Mouse (Mus musculus) megakaryocyte progenitor cell, adult 5-6 weeks (primary cell): ENCODE measurements around the gene Fnbp1l. TPM values are rescaled to one million over a fixed set of nuclear protein-coding genes. Genes with fewer than 3 reads are reported as not detected.
A peak's percentile ranks its signal among the peaks of the same experiment; 100 is the strongest.

Source experiments
- ATAC-seq: replicated peaks from 2 replicates; pipeline ENCODE4 v1.8.0; 2016; ENCODE audit warnings: mild to moderate bottlenecking, moderate TSS enrichment, inconsistent platforms; ENCODE audit not compliant: poor library complexity
- total RNA-seq, 2 experiments: library from RNA; stranded (forward) in 1 of 2; stranded (reverse) in 1 of 2; fragments of 157-497, 149-512 nt in 1 of 2; fragments of 200-1000 nt in 1 of 2; gene quantifications; 2 replicates each; pipeline versions ENCODE4 v1.2.3 to v1.2.4; 2015 to 2017

The Fnbp1l gene
- total RNA-seq (2015) (9.0 and 13.4 TPM in 2 replicates), total RNA-seq (2017) (11.0 and 12.7 TPM in 2 replicates)

DNA sequence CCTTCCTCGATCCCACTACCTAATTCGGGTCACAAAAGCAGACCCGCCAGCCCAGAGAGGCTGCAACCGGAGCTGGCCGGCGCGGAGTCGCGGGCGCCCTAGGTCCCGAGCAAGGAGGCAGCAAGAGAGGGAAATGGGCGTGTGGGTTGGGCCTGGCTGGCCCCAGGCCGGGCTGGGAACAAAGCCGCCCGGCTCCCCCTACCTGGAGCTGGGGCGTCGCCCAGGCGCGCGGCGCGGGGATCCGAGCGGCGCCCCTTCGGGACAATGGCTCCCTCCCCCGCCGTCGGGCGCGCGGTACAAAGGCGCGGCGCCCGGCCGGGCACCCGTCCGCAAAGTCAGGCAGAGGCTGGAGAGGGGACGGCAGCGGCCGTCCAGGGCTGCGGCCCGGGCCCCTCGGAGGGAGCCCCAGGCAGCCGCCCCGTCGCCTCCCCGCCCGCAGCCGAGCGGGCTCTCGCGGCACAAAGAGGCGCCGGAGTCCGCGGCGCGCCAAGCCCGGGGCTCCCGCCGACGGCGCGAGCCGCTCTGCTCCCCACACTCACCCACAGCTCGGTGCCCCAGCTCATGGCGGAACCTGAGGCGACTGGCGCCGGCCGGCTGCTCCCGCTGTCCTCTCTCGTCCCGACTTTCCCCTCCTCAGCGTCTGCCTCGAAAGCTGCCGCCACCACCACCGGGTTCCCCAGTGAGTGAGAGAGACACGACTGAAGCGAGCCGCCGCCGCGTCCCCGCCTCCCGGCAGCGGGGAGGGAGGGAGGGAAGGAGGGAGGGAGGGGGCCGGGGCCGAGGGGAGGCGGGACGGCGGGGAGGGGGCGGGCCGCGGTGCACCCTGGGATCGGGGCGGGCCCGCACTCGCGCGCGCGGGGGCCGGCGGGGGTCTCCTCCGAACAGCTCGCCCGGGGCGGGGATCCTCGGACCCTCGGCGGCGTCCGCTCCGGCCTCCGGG lies at the start of gene Fnbp1l:
Gene Fnbp1l (minus strand): TSS at position 725 of the 940 bp plus-strand sequence.
- peak; percentile 60 for ATAC-seq

DNA sequence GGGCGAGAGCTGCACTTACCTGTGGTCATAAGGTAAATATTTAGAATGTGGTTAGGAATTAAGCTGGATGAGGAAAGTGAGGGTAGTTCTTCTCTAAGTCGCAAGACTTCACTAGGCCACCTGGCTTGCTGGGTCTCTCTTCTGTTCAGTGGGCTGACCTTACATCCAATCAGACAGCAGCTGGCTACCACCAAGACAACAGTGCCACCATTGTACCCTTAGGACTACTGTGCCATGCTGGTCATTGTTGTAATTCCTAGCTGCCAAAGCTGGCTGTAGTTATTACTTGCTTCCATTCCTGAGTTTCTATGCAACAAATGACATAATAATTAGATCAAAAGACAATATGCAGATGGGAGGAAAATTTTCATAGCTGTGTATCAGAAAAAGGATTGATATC lies 41.3 kb upstream of the Fnbp1l start:
- ATAC-seq: no peak

DNA sequence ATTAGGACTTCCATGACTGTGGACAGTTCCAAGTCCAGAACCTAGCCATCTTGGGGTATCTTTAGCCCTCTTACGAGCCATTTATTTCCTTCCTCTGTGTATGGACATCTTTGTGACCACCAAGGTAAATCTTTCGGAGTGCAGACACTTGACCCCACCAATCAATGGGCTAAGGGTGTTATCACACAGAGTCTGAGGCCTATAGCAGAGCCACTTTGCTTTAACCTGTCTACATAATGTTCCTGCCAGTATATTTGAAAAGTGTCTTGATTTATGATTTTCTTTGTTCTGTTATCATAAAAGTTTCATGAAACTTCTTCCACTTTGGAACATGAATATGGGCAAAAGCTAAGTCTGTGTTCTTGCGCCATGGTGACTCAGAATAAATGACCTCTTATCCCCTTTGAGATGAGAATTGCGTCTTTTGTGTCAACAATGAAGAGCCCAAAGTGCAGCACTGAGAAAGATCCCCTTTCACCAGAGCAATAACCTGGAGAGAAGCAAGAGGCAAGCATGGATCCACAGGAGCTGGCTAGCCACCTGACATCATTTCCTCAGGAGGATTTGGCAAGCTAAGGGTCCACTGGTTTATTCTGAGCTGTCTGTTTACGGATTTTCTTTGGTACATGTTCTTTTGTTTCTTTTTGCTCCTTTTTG lies 39.9 kb upstream of the Fnbp1l start:
- ATAC-seq: no peak

DNA sequence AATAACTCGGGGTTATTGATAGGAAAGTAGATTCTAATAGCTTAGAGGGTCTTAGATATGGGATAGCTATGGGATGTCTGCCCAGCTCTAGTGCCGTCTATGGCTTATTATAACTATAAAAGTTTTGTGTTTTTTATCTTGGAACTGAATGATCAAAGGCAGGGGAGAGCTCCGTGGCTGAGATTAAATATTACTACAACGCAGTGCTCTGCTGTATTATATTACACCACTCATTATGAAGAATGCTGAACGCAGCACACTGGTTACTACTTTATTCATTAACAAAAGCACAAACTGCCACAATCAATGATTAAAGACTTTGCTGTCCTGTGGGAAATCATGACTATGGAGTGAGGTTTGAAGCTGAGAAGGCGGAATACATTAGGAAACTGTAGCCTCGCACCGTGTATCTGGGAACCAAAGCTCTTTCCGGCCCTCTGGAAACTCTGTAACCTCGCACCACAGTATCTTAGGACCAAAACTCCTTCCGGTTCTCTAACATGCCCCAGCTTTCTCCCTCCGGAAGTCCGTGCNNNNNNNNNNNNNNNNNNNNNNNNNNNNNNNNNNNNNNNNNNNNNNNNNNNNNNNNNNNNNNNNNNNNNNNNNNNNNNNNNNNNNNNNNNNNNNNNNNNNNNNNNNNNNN lies 27.8 kb upstream of the Fnbp1l start:
- peak; percentile 48 for ATAC-seq

DNA sequence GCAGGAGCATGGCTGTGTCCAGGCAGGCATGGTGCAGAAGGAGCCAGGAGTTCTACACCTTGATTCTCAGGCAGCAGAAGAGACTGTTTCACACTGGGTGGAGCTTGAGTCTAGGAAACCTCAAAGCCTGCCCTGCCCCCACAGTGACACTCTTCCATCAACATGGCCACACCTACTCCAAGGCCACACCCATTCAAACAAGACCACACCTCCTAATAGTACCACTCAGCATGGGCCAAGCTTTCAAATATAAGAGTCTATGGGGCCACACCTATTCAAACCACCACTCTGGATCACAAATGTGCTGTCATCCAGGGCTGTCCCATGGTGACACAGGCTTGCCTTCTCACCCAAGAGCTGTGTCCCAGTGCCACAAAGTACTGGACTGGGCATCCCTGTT lies 20.8 kb upstream of the Fnbp1l start:
- ATAC-seq: peak; percentile 54

DNA sequence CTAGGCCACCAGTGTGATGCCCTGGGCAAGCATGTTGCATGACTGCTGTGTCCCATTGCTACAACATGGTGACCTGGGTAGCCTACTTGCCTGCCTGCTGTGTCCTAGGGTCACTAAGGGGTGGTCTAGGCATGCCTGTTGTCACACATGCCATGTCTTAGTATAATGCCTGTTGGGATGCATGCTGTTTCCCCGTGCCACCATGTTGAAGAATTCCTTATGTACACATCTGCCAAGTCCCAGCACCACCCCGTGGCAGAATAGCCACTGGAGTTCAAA lies 19.6 kb upstream of the Fnbp1l start:
- ATAC-seq: no peak

DNA sequence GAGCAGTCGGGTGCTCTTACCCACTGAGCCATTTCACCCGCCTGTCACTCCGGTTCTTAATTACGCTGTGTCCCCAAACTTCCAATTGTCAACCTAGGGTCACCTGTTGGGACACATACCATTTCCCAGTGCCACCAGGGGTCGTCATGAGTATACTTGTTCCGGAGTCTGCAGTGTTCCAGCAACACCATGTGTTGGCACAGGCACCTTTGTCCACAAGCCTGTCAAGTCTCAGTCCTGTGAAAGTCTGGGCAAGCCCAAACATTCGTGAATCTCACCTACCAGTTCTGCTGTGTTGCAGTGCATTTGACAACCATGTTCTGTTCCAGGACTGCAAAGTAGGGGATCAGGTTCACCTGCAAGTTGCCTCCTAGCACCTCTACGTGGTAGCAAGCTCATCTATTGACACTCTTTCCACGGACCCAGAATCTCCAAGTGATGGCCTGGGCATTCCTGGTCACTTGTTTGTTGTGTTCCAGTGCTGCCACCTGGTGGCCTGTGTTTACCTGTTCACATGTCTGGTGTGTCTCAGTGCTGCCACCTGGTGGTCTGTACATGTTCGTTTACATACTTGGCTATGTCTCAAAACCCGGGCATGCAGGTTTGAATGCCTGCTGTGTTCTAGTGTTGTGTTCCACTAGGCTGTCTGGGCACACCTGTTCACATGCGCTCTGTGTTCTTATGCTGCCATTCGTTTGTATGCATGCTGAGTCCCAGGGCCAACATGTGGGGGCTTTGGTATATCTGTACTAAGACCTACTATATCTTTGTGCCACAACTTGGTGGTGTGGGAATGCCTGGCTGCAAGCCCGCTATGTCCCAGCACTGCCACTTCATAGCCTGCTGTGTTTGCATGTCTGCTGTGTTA lies 19.0 kb upstream of the Fnbp1l start:
- peak; percentile 97 for ATAC-seq

DNA sequence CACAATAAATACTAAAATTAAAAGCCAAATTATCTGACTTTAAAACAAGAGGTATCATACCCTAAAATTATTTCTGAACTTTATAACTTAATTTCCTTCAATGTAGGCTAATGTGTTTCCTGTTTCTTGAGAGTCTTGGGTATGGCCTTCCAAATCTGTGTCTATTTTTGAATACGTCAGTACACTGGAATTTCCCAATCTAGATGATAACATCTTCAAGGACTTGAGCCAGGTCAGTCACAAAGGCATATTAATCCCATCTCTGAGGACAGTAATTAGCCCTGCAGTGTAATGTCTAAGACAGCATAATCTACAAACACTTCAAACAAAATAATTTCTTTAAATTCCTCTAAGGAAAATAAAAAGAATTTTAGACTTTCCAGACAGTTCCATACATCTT lies 17.8 kb upstream of the Fnbp1l start:
- ATAC-seq: no peak

DNA sequence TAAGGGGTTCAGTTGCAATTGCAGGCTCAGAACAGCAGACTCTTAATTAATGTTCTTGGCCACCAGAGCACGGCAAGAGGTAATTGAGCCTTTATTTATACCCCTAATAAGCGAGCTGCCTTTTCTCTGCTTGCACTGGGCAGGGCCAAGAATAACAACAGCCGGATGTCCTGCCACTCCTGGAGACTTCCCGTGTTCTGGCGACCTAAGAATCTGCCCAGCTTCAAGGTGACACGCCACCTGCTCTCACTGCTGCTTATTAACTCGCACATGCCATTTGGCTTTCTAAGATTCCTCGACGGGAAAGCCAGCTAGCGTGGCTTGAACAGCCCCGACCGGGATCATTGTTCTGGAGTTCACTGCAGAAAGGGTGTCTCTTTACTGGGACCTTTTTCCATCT lies 15.7 kb upstream of the Fnbp1l start:
- no peak for ATAC-seq

DNA sequence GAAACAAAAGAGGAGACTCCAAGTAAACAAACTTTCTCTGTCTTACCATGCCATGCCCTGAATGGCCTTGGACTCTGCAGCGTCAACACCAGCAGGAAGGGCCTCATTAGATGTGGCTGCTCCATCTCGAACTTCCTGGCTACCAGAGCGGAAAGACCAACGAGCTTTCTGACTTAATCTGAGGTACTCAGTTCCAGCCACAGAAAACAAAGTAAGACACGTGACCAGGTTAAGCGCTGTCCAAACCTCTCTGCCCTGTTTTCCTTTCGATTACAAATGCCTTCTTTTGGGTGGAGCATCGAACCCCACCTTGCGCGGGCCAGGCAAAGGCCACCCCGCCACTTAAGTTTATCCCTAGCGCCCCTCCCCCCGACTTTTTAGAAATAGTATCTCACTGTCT lies 10.1 kb upstream of the Fnbp1l start:
- peak; percentile 89 for ATAC-seq

DNA sequence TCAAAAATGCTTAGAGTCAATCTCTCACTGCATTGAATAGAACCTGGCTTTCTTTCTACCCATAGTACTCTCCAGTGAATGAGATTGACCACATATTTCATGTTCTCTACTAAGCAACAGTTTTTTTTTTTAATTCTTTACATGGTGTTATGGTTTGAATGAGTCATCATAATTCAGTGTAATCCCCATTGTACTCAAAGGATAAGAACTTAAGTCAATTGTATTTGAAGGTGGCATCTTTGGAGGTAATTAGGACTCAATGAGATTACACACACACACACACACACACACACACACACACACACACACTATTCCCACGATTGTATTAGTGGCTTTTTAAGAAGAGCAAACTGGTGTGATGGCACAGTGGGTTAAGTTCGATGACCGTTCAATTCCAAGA lies 9.4 kb upstream of the Fnbp1l start:
- ATAC-seq: no peak

DNA sequence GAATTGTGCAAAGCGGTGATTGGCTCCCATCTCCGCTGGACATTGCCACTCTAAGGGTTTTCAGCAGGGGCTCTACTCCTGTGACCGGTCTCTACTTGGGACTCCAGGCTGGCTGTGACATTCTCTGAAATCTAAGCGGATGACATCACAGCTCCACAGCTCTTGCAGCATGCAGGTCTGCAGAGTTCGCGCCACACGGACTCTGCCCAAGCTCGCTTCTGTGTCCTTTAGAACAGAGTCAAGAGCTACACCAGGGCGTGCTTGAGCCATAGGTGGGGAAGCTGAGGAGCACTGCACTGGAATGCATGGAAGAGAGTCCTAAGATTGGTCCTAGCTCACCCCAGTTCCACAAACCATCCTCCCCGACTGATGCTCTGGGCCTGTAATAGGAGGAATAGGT lies 9.0 kb upstream of the Fnbp1l start:
- ATAC-seq: no peak

DNA sequence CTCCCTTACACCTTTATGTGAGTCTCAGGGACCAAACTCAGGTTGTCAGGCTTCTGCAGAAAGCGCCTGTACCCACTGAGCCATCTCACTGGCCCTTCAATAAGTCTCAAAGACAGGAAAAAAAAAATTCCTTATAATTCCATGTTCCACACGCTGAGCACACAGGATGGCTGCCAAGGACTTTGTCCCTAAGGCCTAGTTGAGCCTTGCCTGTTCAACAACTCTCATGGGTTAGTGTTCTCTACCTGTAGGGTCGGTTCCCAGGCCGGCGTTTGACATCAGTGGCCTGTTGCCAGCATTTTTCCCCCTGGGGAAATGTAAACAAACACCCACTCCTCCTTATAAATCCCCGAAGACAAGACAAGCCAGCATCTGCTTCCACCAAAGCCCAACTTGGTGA lies 8.3 kb upstream of the Fnbp1l start:
- ATAC-seq: no peak

DNA sequence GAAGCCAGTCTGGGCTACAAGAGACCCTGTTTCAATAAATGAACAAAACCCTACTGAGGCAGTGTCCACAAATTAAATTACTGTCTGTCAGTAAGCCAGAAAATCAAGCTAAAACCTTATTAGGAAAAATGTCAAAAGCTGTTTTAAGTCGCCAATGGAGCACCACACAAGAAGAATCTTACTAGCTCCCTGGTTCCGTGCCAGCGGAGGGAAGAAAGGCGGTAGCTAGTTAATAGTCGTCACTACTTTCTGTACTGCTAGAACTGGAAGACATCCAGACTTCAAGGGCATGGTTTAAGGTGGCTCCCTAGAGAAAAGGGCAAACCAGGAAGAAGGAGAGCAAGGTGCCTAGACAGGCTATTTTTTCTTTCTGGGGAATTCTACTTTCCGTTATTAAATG lies 5.1 kb upstream of the Fnbp1l start:
- no peak for ATAC-seq

DNA sequence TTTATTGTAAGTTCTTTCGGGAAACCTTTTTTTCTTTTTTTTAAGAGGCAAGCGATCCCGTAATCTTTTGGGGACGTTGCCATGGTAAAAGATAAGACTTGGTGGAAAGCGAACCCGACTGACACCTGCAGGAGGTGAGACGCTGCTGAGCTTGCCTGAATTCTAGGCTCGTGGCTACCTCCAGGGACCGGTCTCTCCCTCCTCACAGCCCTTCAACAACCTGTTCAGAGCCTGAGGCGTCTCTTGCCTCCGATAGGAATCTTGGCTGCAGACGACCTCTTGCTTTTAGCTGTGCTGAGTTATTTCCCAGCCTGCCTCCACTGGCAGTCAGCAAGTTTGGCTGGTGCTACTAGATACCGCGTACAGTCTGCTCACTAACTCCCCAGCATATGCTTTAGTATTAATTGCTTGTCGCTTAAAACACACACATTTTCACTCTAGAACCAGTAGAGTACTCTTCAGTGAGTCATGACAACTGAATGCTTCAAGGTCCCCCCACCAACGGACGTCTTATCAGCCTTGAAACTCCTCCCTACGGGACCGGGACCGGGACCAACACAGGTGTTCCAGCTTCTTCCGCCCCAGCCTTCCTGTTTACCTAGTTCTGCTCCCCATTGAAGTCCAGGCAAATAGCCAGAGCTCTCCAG lies 893 bp upstream of the Fnbp1l start:
- peak; percentile 47 for ATAC-seq

DNA sequence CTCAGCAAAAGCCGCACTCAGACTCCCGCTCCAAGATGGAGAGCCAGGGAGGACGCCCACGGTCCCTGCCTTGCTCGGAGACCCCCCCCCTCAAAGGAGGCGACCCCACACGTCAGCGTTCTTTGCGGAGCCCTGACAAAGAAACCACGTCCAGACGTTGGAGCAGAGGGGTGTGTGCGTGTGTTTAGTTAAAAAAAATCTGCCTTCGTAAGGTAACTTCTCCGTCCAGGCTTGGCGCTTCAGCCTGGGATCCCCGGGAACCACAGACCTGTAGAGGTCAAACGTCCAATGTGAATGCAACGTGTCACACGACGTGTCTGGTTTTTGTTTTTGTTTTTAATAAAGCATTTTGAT lies 393 bp upstream of the Fnbp1l start:
- peak; percentile 11 for ATAC-seq

DNA sequence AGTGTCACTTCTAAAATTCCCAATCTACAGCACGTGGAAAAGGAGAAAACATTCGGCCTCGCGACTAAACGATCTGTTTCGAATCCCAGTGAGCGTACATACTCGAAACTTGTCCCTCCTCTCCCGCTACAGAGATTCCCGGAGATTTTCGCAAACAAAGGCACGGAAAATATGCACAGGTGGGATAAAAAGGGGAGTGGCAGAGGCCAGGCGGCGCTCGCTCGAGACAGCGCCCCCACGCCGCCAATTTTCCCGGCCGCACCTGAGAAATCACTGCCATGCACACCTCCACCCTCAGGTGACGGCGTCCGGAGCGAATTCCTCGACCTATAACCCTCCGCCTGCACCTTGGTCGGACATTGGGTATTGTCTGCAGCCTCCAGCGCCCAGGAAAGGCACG lies 1.1 kb downstream of the Fnbp1l start:
- ATAC-seq: no peak

DNA sequence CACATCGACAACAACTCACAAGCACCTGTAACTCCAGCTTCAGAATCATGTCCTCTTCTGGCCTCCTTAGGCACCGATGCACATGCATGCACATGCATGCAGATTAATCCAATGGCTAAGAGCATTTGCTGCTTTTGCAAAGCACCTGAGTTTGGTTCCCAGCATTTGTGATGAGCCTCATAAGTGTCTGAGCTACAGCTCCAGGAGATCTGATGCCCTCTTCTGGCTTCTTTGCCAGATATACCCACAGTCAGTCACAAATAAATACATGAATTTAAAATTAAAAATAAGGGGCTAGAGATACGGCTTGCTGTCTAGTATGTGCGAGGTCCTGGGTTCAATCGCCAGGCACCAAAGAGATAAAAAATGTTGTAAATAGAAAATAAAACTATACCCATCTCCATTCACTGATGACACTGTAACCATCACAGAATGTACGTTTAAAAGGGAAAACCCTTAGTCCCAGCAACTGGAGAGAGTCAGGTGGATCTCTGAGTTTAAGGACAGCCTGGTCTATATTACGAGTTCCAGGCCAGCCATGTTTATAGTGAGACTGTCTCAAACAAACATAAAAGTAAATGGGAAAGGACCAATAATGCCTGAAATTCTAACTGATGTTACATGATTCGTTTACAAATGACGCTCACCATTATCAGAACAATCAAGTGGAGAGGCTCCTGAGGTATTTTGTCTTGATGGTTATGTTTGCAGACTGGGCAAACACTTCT lies 1.7 kb downstream of the Fnbp1l start:
- ATAC-seq: no peak

DNA sequence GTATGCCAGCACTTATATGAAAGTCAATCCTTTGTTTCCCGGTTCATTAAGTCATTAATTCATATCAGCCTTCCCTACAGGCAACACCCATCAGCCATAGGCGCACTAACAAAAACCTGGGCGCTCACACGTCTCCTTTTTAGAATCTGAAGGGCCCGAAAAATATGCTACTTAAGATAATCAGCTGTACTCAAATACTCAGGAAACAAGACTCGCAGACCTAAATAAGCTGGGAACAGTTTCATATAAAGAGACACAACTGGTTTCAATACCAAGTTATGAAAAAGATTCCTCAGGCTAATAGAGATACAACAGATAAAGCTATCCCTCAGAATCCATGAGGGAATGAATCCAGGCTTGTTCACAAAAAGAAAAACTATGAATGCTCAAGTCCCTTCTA lies 7.0 kb downstream of the Fnbp1l start:
- ATAC-seq: no peak

DNA sequence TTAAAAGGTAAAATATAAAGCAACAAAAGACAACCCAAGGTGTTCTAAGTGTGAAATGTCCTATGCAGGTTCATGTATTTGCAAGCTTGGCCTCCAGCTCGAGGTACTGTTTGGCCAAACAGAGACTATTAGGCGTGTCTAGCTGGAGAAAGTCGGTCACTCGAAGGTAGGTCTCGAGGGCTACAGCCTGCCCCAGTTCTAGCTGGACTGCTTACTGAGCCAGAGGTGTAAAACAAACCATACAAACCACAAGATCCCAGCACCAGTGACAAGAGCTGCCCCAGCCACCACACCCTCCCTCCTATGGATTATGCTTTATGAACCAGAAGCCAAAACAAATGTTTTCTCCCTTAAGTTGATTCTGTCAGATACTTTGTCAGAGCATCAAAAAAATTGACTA lies 7.8 kb downstream of the Fnbp1l start:
- 0 out of 2 replicates have a peak, but pooled peaks have one; percentile 26 for ATAC-seq
